Mouse (Mus musculus) kidney, postnatal 36 days (tissue): ENCODE results near the gene Tet1.
"Not testable (repeated sequence)": the region's sequence is repeated elsewhere in the genome, so short reads cannot be mapped to it uniquely, and the experiment has no call there.

Source experiments
- DNase-seq, 2 experiments: peaks; one replicate each; pipeline ENCODE4 v3.0.0; 2021 to 2022; ENCODE audit warnings: mixed read lengths in 2 of 2

Tet1 gene

DNA sequence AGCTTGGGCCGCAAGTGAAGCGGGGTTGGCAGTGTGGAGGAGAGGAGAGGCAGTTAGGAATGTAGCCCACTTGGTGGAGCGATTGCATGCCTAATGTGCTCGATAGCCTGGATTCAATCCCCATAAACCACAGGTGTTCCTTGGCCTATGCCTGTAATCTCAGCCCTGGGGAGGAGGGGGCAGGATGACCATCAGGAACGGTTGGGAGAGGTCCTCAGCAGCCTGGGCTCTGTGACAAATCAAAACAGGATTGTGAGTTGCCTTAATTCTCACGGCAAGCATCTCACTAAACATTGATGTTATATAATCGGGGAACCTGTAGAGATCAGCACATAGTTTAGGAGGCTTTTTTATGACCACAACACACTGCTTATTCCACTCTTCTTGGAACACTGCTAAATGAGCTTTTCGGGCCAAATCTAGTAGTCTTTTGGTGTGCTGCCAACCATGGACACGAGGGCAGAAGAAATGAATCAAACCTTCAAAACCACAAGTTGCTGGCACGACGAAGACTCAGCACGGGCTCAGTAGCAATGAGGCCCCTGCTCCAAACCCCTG lies 61.6 kb downstream of the Tet1 start:
- peak; percentile 61 to 74 for DNase-seq

DNA sequence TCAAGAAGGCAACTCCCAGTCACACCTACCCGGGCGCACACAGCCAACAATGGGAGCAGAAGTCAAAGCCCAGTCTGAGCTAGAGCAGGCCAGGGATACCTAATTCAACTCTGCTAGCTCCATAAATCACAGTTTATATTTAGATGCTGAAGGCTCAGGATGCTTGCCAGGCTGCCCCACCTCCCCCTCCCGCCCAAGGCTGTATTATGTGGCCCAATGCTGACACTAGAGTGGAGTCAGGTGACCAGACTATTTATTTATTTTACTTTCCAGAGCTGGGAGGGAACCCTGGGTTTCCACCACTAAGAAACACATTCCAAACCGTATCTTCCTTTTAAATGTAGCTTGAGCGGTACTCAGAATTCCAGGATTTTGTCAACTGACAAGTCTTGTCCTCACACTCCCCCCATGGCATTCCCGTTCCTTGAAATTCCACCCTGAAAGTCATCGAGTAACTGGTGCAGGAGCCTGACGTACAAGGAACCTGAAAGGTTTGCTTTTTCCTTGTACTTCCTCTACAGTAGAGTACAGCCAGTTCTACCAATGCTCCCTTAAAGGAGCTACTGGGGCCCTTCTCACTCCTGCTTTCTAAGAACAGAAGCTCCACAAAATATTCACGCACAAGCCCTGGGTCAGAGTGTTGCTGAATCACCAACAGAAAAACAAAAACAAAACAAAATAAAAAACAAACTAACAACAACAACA lies 64.9 kb downstream of the Tet1 start:
- peak; percentile 80 to 86 for DNase-seq

DNA sequence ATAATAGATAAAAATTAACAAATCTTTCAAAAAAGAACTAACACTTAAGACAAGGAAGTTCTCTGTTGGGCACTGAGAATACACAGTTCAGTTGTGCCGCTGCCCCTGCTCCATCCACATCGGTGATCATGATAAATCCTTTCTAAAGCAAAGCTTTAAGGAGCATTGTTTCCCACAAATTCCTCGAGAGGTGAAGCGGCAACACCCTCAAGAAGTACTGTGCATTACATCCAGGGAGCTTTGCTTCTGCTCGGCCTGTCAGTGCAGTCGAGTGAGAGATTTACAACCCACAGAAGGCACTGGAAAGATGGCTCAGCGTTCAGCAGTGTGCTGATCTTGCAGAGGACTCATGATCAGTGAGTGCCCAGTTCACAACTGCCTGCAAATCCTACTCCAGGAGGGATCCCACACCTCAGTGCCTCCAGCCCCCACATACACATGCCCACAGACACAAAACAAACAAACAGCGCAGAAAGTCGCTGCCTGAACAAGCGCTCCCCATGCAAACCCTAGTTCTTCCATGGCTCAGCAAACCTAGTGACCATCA lies 66.8 kb downstream of the Tet1 start:
- DNase-seq: no peak

- DNase-seq: no peak
Measured at GRCm38 (mm10) chr10:62840687-62841086, 68.1 kb downstream of the Tet1 start.

DNA sequence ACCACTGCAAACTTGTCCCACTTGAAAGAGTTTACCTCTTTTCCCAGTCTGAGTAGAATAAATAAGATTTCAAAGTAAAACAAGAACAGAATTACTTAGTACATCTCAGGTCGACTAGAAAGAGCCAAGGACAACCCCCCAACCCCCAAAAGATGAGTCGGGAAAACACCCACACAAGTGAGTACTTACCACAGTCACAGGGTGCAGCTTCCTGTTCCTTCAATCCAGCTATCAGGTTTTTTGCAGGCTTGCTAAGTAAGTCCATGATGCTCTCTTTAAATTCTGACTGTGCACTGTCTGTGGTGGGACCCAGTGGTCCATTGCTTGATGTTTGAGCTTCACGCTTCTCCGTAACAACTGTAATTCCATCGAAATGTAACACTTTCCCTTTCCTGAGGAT lies 70.8 kb downstream of the Tet1 start:
- DNase-seq: no peak

DNA sequence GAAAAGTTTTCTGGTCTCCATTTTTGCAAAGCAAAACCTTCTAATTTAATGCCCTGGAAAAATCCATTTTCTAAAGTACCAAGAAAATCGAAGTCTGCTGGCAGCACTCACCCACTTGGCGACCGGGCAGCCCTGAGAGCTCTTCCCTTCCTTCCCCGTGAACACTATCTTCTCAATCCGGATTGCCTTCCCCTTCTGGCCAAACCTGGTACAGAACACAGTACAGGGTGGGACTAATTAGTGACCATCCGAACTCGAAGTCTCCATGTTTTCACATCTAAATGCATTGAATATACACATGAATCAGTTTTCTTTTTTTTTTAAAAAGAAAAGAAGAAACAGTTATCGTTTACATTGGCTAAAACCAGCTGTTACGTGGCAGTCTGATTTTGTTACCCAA lies 76.0 kb downstream of the Tet1 start:
- DNase-seq: no peak

- DNase-seq: no peak
Measured at GRCm38 (mm10) chr10:62831546-62831945, 77.2 kb downstream of the Tet1 start.

DNA sequence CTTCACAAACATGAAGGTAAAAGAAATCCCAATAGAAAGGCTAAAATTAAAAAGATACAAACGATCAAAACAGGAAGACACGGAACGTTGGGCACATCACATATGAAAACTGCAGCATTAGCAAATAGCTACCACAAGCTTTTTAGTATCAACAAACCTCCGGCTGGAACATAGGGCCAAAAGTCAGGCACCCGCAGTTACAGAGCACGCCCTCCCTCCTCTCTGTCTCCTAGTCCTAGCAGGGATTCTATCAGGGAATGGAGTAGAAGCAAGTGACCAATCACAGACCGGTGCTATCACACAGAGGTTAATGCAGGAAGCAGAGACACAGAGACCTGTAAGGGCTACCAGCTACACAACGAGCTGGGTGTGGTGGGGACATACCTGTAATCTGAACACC lies 84.3 kb downstream of the Tet1 start:
- DNase-seq: peak; percentile 63 to 85

- peak; percentile 41 to 48 for DNase-seq
Measured at GRCm38 (mm10) chr10:62823431-62823830, 85.4 kb downstream of the Tet1 start.

DNA sequence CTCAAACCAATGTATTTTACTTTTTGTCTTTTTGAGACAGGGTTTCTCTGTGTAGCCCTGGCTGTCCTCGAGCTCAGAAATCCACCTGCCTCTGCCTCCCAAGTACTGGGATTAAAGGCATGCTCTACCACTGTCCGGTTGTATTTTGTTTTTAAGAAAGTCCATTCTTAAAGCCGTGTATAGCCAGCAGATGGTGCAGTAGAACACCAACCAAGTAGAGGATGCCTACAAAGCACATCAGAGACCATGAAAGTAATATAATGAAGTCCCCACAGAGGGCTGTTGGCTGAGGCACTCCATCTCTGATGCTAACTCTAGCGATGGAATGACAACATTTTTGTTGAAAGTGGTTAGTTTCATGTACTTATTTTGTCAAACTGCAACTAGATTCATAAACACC lies 98.8 kb downstream of the Tet1 start:
- peak in 1 of 2 experiments; percentile 29 for DNase-seq

- no peak for DNase-seq
Measured at GRCm38 (mm10) chr10:62808766-62809165, 100.0 kb downstream of the Tet1 start.

- DNase-seq: no peak
Measured at GRCm38 (mm10) chr10:62808316-62808715, 100.5 kb downstream of the Tet1 start.

- no peak for DNase-seq
Measured at GRCm38 (mm10) chr10:62804106-62804505, 104.7 kb downstream of the Tet1 start.

GRCm38 (mm10) chr10:62803296-62803695 lies 105.5 kb downstream of the Tet1 start:
- no peak for DNase-seq

DNA sequence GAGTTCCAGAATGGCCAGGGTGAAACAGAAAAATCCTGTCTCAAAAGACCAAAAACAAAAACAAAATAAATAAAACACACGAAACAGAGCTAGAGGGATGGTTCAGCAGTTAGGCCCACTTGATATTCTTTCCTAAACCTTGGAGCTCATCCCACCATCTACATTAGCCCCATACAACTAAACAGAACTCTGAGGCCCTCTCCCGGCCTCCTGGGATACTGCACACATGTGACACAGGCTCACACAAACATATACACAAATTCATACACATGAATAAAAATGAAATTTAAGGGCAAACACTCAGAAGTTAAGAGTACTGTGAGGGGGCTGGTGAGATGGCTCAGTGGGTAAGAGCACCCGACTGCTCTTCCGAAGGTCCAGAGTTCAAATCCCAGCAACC lies 114.6 kb downstream of the Tet1 start:
- DNase-seq: no peak

- no peak for DNase-seq
Measured at GRCm38 (mm10) chr10:62793091-62793453, 115.7 kb downstream of the Tet1 start.

DNA sequence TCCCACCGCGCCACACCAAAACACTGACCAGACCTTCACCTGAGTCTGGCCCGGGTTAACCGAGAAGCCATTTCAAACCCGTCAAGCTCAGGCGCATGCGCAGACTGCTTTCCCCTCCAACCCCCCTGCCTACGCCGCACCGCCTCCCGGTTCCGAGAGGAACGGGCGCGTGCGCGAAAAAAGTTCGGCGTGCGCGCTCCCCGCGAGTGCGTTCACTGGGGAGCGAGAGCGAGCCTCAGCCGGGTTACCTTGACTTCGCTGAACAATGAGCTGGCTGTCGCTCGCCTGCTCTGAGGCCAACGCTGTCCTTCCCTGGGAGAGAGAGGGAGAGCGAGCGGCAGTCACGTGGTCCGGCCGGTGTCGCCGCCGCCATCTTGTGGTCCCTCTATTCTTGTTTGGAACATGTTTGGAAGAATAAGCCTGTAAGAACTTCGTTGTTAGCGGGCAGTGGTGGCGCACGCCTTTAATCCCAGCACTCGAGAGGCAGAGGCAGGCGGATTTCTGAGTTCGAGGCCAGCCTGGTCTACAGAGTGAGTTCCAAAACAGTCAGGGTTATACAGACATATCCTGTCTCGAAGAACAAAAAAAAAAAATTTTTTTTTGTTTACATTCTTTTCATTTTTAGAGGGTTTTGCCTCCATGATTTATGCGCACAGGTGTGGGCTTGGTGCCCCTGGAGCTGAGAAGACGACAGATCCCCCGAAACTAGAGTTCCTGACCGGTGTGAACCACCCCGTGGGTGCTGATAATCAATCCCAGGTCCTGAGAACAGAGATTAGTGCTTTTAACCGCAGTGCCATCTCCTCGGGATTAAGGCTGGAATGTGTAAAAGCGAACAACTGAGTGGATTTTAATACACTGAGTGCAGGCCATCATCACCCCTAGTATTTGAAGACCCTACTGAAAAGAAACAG lies 116.4 kb downstream of the Tet1 start, which contains the start of gene Ccar1:
Ccar1 (minus strand) TSS at position 110 of the 914 bp plus-strand sequence.
- peak; percentile 99 for DNase-seq

DNA sequence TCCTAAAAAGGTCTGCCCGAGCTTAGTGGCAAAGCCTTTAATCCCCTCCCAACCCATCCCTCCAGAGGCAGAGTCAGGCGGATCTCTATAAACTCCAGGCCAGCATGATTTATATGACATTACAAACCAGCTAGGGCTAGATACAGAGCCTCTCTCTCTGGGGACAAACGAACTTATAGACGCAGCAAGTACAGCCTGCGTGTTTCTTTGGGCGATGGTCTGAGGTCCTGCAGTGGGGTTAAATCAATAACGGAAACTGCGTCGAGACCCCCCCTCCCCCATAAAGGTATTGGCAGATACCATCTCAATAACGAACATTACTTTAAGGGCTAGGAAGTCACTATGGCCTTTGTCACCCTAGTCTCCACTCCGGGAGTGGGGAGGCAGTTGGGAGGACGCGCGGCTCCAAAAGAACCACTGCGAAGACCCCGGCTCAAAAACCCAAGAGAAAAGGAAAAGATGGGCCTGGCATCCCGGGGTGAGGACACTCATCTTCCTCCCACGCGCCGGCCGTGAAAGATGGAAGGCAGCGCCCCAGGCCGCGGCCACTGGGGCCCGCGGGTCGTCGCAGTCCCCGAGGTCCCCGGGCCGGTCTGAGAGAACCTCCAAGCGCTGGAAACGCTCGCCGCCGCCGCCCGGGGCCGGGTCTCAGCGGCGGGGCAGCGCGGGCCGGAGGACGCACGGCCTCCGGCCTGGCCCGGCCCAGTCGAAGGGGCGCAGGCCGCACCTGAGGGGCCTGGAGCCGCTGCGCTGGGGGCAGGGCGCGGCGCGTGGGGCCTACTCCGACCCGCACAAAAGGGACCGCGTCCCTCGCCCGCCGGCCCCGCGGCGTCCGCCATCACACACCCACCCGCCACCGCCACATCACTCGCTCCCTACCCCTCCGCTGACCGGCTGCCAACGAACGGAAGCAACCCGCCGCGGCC lies 117.3 kb downstream of the Tet1 start:
- DNase-seq: no peak

GRCm38 (mm10) chr10:62781776-62782175 lies 127.0 kb downstream of the Tet1 start:
- not testable (repeated sequence) for DNase-seq
